Mouse (Mus musculus) right cerebral cortex, postnatal 10 days (tissue): ENCODE measurements around the gene Tbx21.
A peak's percentile ranks its signal among the peaks of the same experiment; 100 is the strongest.

Experiments
- DNase-seq, 2 experiments: peaks; one replicate each; pipeline ENCODE4 v3.0.0; 2021; ENCODE audit warnings: low spot score in 2 of 2

The Tbx21 gene

GRCm38 (mm10) chr11:97132185-97132584 is 17.1 kb upstream of the Tbx21 start:
- no peak for DNase-seq

- no peak for DNase-seq
Measured at GRCm38 (mm10) chr11:97131683-97132082, 16.6 kb upstream of the Tbx21 start.

- no peak for DNase-seq
Measured at GRCm38 (mm10) chr11:97130318-97130717, 15.2 kb upstream of the Tbx21 start.

GRCm38 (mm10) chr11:97128956-97129355 is 13.8 kb upstream of the Tbx21 start:
- no peak for DNase-seq

GRCm38 (mm10) chr11:97127470-97128223 is 12.5 kb upstream of the Tbx21 start:
- no peak for DNase-seq

GRCm38 (mm10) chr11:97126645-97127468 is 11.7 kb upstream of the Tbx21 start:
- no peak for DNase-seq

- DNase-seq = no peak
Measured at GRCm38 (mm10) chr11:97124266-97125036, 9.3 kb upstream of the Tbx21 start.

- no peak for DNase-seq
Measured at GRCm38 (mm10) chr11:97123282-97123890, 8.3 kb upstream of the Tbx21 start.

- no peak for DNase-seq
Measured at GRCm38 (mm10) chr11:97120641-97121040, 5.5 kb upstream of the Tbx21 start.

- DNase-seq = no peak
Measured at GRCm38 (mm10) chr11:97120221-97120620, 5.1 kb upstream of the Tbx21 start.

- no peak for DNase-seq
Measured at GRCm38 (mm10) chr11:97115797-97116196, 666 bp upstream of the Tbx21 start.

GRCm38 (mm10) chr11:97112519-97113125 is 2.5 kb downstream of the Tbx21 start:
- no peak for DNase-seq

- no peak for DNase-seq
Measured at GRCm38 (mm10) chr11:97108976-97109375, 6.2 kb downstream of the Tbx21 start.

- no peak for DNase-seq
Measured at GRCm38 (mm10) chr11:97104091-97104483, 11.0 kb downstream of the Tbx21 start.

- DNase-seq = no peak
Measured at GRCm38 (mm10) chr11:97103163-97104090, 11.7 kb downstream of the Tbx21 start.

- DNase-seq = peak in 1 of 2 experiments; percentile 76
Measured at GRCm38 (mm10) chr11:97101722-97102121, 13.4 kb downstream of the Tbx21 start.

- DNase-seq = no peak
Measured at GRCm38 (mm10) chr11:97098791-97099190, 16.3 kb downstream of the Tbx21 start.

GRCm38 (mm10) chr11:97094600-97094999 is 20.5 kb downstream of the Tbx21 start:
- DNase-seq = no peak

GRCm38 (mm10) chr11:97086365-97086764 is 28.8 kb downstream of the Tbx21 start:
- DNase-seq = no peak

GRCm38 (mm10) chr11:97084821-97085505 is 30.2 kb downstream of the Tbx21 start:
- no peak for DNase-seq
